Mouse (Mus musculus) heart, embryonic 14.5 days (tissue): ENCODE results near the gene Evi2a. TPM values are rescaled to one million over a fixed set of nuclear protein-coding genes. Genes with fewer than 3 reads are reported as not detected.

ENCODE experiments used
- ATAC-seq: fragments of 200-750 bp; cut with Nextera tagmentation; 2 replicates; pipeline ENCODE4 v1.8.0; 2017; ENCODE audit warnings: low read depth, moderate TSS enrichment; ENCODE audit not compliant: insufficient number of reproducible peaks, insufficient read depth, low FRiP score
- H3K27ac ChIP-seq, 2 experiments: fragments of 200-500 bp in 1 of 2; fragments of 300-500 bp in 1 of 2; sonication (generic) in 1 of 2; replicated peaks in 1 of 2; 2 replicates each; pipeline ENCODE4 v1.5.1; 2012 to 2014; ENCODE audit warnings: low read depth in 2 of 2, low read length in 2 of 2, control low read depth in 1 of 2, mild to moderate bottlenecking in 1 of 2, mixed read lengths in 1 of 2; ENCODE audit not compliant: control insufficient read depth in 1 of 2, insufficient read depth in 1 of 2
- H3K27me3 ChIP-seq: fragments of 300-500 bp; sonication (generic); 2 replicates; pipeline ENCODE4 v1.6.1; 2014; ENCODE audit warnings: mild to moderate bottlenecking, low read length, control low read depth; ENCODE audit not compliant: control insufficient read depth, insufficient read depth
- H3K36me3 ChIP-seq: fragments of 300-500 bp; sonication (generic); 2 replicates; pipeline ENCODE4 v1.6.1; 2014; ENCODE audit warnings: mild to moderate bottlenecking, control low read depth, low read length, mixed read lengths; ENCODE audit not compliant: control insufficient read depth, insufficient read depth
- H3K4me1 ChIP-seq, 2 experiments: fragments of 200-500 bp in 1 of 2; fragments of 300-500 bp in 1 of 2; sonication (generic) in 1 of 2; 2 replicates each; pipeline ENCODE4 v1.6.1; 2012 to 2014; ENCODE audit warnings: low read length in 2 of 2, control low read depth in 1 of 2, mixed read lengths in 1 of 2; ENCODE audit not compliant: control insufficient read depth in 2 of 2, insufficient read depth in 2 of 2
- H3K4me2 ChIP-seq: fragments of 300-500 bp; sonication (generic); 2 replicates; pipeline ENCODE4 v1.6.1; 2014; ENCODE audit warnings: mild to moderate bottlenecking, low read length
- H3K4me3 ChIP-seq, 2 experiments: fragments of 200-500 bp in 1 of 2; fragments of 300-500 bp in 1 of 2; sonication (generic) in 1 of 2; 2 replicates each; pipeline ENCODE4 v1.5.1; 2012 to 2014; ENCODE audit warnings: low read length in 2 of 2, mild to moderate bottlenecking in 2 of 2, control low read depth in 1 of 2, low read depth in 1 of 2, moderate library complexity in 1 of 2; ENCODE audit not compliant: control insufficient read depth in 1 of 2, insufficient read depth in 1 of 2
- H3K9ac ChIP-seq: fragments of 300-500 bp; sonication (generic); 2 replicates; pipeline ENCODE4 v1.6.1; 2014; ENCODE audit warnings: mild to moderate bottlenecking, low read length
- H3K9me3 ChIP-seq: fragments of 300-500 bp; sonication (generic); 2 replicates; pipeline ENCODE4 v1.6.1; 2016; ENCODE audit warnings: low read length, control low read depth; ENCODE audit not compliant: control insufficient read depth
- WGBS: fragments of 180-500 bp; shearing (Covaris S2); extraction: QIAGEN DNeasy Blood & Tissue Kit; methylation state at CpG from one replicate; pipeline ENCODE4 v1.1.7; 2014; 5-methylcytosine and 5-hydroxymethylcytosine counted together
- polyA plus RNA-seq: library from polyadenylated mRNA; unstranded; fragments of >200 nt; fragmentation: Nextera tagmentation; extraction: Ambion mirVana; gene quantifications from 2 replicates; pipeline ENCODE4 v1.2.1, GENCODE M21; 2014

Evi2a gene
- polyA plus RNA-seq, 1 experiment from 2014 or later, result 3.0 TPM

- no peak for ATAC-seq
These were observed 33.1 kb upstream of the Evi2a start for GRCm38 (mm10) chr11:79563493-79563892.

GRCm38 (mm10) chr11:79560536-79560935, 30.1 kb upstream of the Evi2a start:
- 91% methylated on average over 4 of the region's 4 CpGs for WGBS
- Histone ChIP-seq H3K36me3 (peaks cover 71% of the 10 kb centered on the region), H3K4me3 (no peak overlapping the region)

More at GRCm38 (mm10) chr11:79563493-79563892, 33.1 kb upstream of the Evi2a start:
- Histone ChIP-seq H3K9me3 (no peaks in the 10 kb centered on the region), H3K27me3 (no peaks in the 10 kb centered on the region), H3K27ac (no peak overlapping the region), H3K4me2 (no peak overlapping the region), H3K4me1 (no peaks in the 10 kb centered on the region), H3K4me3 (no peak overlapping the region), H3K9ac (no peak overlapping the region), H3K36me3 (peaks cover 77% of the 10 kb centered on the region)
- 91% methylated on average over 7 of the region's 7 CpGs for WGBS

GRCm38 (mm10) chr11:79552622-79553021, 22.2 kb upstream of the Evi2a start:
- Histone ChIP-seq H3K27ac (no peak overlapping the region), H3K4me1 (peaks cover 0 to 6% of the 10 kb centered on the region in 2 experiments; a peak in 1 of 4 replicates), H3K9me3 (no peaks in the 10 kb centered on the region), H3K9ac (no peak overlapping the region), H3K4me3 (no peak overlapping the region), H3K36me3 (peaks cover 88% of the 10 kb centered on the region), H3K27me3 (no peaks in the 10 kb centered on the region), H3K4me2 (no peak overlapping the region)
- no peak for ATAC-seq
- WGBS, result 44% methylated on average over 1 of the region's 1 CpGs

More at GRCm38 (mm10) chr11:79560536-79560935, 30.1 kb upstream of the Evi2a start:
- H3K27me3 ChIP-seq, result no peaks in the 10 kb centered on the region
- no peaks in the 10 kb centered on the region for H3K9me3 ChIP-seq
- H3K4me1 ChIP-seq, result no peaks in the 10 kb centered on the region
- H3K27ac ChIP-seq, result no peak overlapping the region
- no peak overlapping the region for H3K9ac ChIP-seq
- H3K4me2 ChIP-seq, result no peak overlapping the region
- no peak for ATAC-seq

GRCm38 (mm10) chr11:79536293-79536692, 5.9 kb upstream of the Evi2a start:
- peaks cover 12 to 18% of the 10 kb centered on the region in 2 experiments for H3K4me1 ChIP-seq
- H3K4me3 ChIP-seq, result no peak overlapping the region
- ATAC-seq, result no peak
- H3K27ac ChIP-seq, result no peak overlapping the region
- H3K36me3 ChIP-seq, result peaks cover 48% of the 10 kb centered on the region
- H3K9me3 ChIP-seq, result no peaks in the 10 kb centered on the region
- no peak overlapping the region for H3K4me2 ChIP-seq
- no peak overlapping the region for H3K9ac ChIP-seq
- 93% methylated on average over 3 of the region's 3 CpGs for WGBS
- H3K27me3 ChIP-seq, result no peaks in the 10 kb centered on the region

- H3K36me3 ChIP-seq, result peaks cover 46% of the 10 kb centered on the region
- no peak overlapping the region for H3K9ac ChIP-seq
- H3K4me3 ChIP-seq, result no peak overlapping the region
- 76% methylated on average over 4 of the region's 4 CpGs for WGBS
- H3K9me3 ChIP-seq, result no peaks in the 10 kb centered on the region
- no peak overlapping the region for H3K27ac ChIP-seq
- H3K4me2 ChIP-seq, result no peak overlapping the region
- H3K4me1 ChIP-seq, result peaks cover 12 to 18% of the 10 kb centered on the region in 2 experiments
- H3K27me3 ChIP-seq, result no peaks in the 10 kb centered on the region
- no peak for ATAC-seq
These were observed 5.1 kb upstream of the Evi2a start for GRCm38 (mm10) chr11:79535554-79535953.

GRCm38 (mm10) chr11:79533950-79534690, 3.7 kb upstream of the Evi2a start:
- Histone ChIP-seq H3K9me3 (no peaks in the 10 kb centered on the region), H3K36me3 (peaks cover 41% of the 10 kb centered on the region), H3K27me3 (no peaks in the 10 kb centered on the region), H3K4me3 (no peak overlapping the region), H3K4me1 (peaks cover 12 to 18% of the 10 kb centered on the region in 2 experiments), H3K4me2 (no peak overlapping the region), H3K27ac (peak overlapping the region; percentile 33 to 47; a peak in 2 of 4 replicates), H3K9ac (no peak overlapping the region)
- ATAC-seq, result peak; percentile 50; the same call in 1 of the 2 replicates
- WGBS, result 73% methylated on average over 8 of the region's 8 CpGs

GRCm38 (mm10) chr11:79533311-79533710, 2.9 kb upstream of the Evi2a start:
- no peak overlapping the region for H3K9ac ChIP-seq
- no peak overlapping the region for H3K4me3 ChIP-seq
- peak; percentile 69; the same call in 1 of the 2 replicates for ATAC-seq
- no peaks in the 10 kb centered on the region for H3K9me3 ChIP-seq
- no peaks in the 10 kb centered on the region for H3K27me3 ChIP-seq
- H3K27ac ChIP-seq, result no peak overlapping the region
- no peak overlapping the region for H3K4me2 ChIP-seq
- H3K36me3 ChIP-seq, result peaks cover 38% of the 10 kb centered on the region
- peaks cover 12 to 18% of the 10 kb centered on the region in 2 experiments for H3K4me1 ChIP-seq
- 30% methylated on average over 6 of the region's 6 CpGs for WGBS
